Mouse (Mus musculus): ENCODE measurements around the gene Zfp605.
A peak's percentile ranks its signal among the peaks of the same experiment; 100 is the strongest.

- TF ChIP-seq POLR2A (IDR thresholded peaks at IDR 0.05; ENCODE audit: insufficient read length, low read depth) (peak; percentile 53), POLR2AphosphoS2 (IDR thresholded peaks at IDR 0.05; ENCODE audit: insufficient read length, low read depth) (no peak), MYOD1 (IDR thresholded peaks at IDR 0.05; ENCODE audit: control insufficient read depth in 1 of 3, insufficient read length in 2 of 3, low read depth in 2 of 3) (no peak), TCF12 (IDR thresholded peaks at IDR 0.05; ENCODE audit: insufficient read depth, poor library complexity, severe bottlenecking) (no peak), MYOG (IDR thresholded peaks at IDR 0.05; ENCODE audit: control insufficient read depth in 1 of 3, insufficient read depth in 1 of 3, insufficient read length in 2 of 3, low read depth in 2 of 3) (no peak), USF1 (IDR thresholded peaks at IDR 0.05; ENCODE audit: low read depth) (no peak), TCF3 (IDR thresholded peaks at IDR 0.05; ENCODE audit: insufficient read length, low read depth) (no peak), REST (IDR thresholded peaks at IDR 0.05; ENCODE audit: insufficient read depth, insufficient read length) (no peak), MAX (IDR thresholded peaks at IDR 0.05; ENCODE audit: low read depth) (no peak), CEBPB (IDR thresholded peaks at IDR 0.05; ENCODE audit: insufficient read depth, poor library complexity, severe bottlenecking) (no peak), E2F4 (IDR thresholded peaks at IDR 0.05; ENCODE audit: insufficient read depth) (no peak), SRF (IDR thresholded peaks at IDR 0.05; ENCODE audit: control insufficient read depth, insufficient read length, low read depth) (no peak)
These were observed 15.7 kb upstream of the Zfp605 start, which contains the start of gene Gm35315 for GRCm38 (mm10) chr5:110094030-110094846.

Measured in myocyte (in vitro differentiated cells).